Mouse (Mus musculus): ENCODE results near the gene Txndc16.
A peak's percentile ranks its signal among the peaks of the same experiment; 100 is the strongest.

The Txndc16 gene

DNA sequence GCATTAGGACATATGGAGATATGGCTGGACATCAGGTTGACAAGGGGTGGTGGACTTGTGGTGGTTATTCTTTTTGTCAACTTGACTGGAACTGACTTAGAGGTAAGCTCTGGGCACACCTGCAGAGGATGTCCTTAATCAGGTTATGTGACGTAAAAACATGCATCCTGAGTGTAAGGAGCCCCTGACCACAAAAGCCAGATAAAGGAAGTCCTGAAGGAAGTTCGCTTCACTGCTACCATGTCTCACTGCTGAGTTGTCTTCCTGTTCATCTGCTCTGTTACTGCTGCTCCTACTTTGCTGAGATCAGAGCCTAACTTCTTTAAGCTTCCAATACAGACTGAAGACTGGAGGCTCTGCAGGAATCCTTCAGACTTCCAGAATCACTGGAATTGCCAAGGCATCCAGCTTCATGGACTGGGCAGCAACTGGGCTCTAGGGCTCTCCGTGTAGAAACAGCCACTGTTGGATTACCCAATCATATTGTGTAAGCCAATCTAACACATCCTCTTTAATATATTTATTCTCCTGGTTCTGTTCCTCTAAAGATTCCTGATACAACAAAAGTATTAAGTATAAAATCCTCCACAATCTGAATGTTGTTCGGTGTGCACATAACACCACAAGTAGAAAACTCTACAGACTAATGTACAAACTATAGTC, 64.5 kb downstream of the Txndc16 start:
- no peak for DNase-seq (ENCODE audit: extremely low read depth, insufficient read length, low spot score)

DNA sequence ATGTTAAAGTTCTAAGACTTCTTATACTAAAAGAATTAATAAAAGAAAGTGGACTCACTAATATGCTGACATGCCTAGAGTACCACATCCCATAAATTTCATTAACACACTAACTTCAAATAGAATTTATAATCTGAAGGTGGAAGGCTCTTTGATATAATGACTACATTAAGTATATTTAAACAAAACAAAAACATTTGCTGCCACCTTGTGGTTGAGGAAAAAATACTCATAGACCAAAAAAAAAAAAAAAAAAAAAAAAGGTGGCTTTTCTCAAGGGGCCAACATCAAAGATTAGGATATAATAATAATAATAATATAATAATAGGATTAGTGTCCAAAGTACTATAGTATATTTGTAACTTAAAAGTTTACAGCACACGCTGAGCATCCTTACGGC, 66.9 kb downstream of the Txndc16 start:
- no peak for DNase-seq (ENCODE audit: extremely low read depth, insufficient read length, low spot score)

DNA sequence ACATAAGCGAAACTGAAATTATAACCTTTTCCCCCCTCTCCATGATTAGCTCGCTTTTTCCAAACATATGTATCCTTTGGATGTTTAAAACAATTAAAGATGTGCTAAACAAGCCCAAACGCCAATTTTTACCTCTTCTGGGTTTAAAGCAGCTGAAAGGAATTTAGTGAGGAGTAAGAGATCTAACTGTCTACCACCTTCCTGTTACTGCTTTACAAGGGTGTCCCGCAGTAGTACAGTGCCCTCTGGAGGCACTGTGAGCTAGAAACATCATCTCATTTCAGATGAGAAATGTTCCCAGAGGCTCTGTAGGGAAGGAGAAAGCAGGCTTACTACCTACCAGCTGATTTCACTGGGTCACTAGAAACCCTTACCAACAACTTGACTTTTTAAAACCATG, 77.6 kb downstream of the Txndc16 start:
- peak; percentile 7 for DNase-seq (ENCODE audit: extremely low read depth, insufficient read length, low spot score)

DNA sequence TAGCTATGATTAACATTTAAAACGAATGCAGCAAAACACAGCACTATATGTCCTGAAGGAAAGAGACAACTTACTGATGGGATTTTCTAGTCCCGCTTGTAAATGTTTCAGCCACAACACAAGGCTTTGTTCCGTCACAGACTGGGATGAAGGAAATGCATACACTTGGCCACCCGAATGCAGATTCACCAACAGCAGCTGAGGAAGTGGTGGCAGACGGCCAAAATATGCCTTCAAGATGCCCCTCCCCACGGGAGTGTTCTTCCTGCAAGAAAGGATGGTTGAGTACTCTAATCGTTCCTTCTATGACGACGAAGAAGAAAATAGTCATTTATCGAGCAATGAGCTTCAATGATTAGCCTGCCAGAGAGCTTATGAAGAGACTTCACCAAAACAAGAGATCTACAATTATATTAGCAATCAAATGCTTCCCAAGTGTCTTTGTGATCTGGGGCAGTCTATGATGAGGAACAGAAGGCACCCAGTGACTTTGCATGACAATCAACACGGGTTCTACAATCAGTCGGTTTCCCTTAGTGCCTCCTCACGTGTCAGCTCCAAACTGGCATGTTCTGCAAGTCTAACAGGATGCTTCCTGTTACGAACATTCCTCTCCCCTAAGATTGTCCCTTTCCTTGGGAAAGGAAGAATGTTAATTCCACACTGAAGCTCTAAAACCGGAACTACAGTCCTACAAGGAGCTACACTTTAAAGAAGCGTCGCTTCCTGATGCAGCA, 79.6 kb downstream of the Txndc16 start:
- no peak for DNase-seq (ENCODE audit: extremely low read depth, insufficient read length, low spot score)

DNA sequence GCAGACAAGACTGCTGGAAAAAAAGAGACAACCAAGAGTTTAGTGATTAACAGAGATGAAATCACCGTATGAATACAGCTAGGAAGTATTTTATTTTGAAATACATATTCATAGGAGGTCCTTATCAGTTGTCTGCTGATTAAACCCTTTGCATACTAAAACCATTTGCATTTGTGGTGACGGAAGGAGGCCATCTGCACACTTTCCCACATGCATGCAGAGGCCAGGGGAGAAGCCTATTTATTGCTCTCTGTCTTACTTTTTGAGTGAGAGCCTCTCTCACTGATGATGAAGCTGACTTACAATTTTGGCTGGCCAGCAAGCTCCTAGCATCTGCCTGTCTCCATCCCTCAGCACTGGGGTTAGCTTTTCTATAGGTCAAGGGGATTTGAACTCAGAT, 84.2 kb downstream of the Txndc16 start:
- no peak for DNase-seq (ENCODE audit: extremely low read depth, insufficient read length, low spot score)

DNA sequence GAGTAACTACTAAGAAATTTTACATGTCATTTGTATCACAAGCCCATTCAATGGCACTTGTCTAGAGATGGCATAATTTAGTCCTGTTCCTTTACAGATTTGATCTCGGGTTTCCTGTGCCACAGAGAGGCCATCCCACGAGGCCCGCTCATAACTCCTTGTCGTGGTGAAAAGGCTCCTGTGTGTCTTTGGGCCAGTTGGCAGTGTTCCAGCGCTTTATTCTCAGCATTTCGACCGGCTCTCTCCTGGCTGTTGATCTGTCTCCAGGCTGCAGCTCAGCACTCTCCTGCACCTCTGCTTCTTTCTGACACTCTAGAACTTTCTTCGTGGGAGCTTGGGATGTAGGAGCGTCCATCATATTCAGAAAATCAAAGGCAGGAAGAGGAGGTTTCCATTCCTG, 84.6 kb downstream of the Txndc16 start:
- no peak for DNase-seq (ENCODE audit: extremely low read depth, insufficient read length, low spot score)

DNA sequence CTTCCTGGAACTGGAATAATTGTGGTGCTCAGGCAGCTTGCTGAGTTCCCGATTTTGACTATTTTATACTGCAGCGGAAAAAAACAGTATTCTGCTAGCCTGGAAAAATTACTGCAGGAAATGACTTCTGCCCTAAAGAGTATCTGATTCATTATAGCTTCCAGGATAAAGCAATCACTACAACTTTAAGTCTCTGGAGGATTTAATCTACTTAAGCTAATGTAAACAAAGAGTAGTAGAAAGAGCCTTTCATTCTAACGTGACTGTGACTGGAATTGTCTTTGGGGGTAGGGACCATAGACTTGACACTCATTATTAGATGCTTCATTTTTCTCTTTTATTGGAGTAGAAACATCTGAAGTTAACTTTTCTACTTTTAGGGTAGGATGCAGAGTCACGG, 101.8 kb downstream of the Txndc16 start:
- DNase-seq (ENCODE audit: extremely low read depth, insufficient read length, low spot score), result no peak

DNA sequence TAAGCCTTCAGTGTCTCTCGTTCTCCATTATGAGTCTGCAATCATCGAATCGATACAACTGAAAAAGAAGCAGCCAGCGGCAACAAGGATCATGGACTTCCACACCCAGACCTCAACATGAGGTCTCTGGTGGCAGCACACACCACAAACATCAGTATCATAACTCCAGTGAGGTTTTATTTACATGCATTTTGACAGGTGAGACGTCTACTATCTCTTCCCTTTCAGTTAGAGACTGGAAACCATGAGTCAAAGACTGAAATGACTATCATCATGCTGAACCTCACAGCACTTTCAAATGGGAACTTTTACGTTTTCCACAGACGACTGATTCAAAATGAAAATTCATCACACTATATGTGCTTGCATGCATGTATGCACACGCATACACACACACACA, 117.9 kb downstream of the Txndc16 start:
- DNase-seq (ENCODE audit: extremely low read depth, insufficient read length, low spot score), result no peak

DNA sequence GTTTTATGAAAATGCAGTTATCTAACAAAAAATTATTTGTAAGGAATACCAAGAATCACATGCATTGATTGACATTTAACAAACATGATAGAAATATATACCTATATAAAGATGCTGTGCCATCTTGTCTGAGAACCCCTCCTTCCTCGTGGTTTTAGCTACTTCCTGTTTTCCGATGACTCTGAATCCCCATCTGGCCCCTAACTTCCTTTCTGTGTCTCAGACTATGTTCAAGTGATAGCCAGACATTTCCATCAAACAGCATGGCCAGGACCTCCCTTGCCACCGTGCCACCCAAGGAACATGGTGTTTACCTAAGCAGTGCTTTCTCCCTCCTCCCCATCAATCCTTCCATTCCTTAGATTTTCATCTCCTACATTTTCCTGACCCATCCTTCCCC, 127.8 kb downstream of the Txndc16 start:
- no peak for DNase-seq (ENCODE audit: extremely low read depth, insufficient read length, low spot score)

DNA sequence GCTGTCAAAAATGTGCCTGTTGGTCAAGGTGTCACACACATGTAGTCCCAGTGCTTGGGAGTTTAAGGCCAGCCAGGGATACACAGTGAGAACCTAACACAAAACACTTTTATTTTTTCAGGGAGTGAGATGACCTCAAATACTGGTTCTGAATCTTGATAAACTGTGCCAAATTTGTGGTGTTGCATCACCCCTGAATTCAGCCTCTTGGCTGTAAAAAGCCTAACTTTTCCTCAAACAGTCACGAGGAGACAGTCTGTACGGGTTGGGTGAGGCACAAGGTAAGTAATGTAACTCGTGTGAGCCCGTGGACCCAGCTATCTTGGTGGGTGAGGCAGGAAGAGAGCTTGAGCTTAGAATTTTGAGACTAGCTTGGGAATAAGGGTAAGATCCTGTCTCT, 130.1 kb downstream of the Txndc16 start:
- no peak for DNase-seq (ENCODE audit: extremely low read depth, insufficient read length, low spot score)

DNA sequence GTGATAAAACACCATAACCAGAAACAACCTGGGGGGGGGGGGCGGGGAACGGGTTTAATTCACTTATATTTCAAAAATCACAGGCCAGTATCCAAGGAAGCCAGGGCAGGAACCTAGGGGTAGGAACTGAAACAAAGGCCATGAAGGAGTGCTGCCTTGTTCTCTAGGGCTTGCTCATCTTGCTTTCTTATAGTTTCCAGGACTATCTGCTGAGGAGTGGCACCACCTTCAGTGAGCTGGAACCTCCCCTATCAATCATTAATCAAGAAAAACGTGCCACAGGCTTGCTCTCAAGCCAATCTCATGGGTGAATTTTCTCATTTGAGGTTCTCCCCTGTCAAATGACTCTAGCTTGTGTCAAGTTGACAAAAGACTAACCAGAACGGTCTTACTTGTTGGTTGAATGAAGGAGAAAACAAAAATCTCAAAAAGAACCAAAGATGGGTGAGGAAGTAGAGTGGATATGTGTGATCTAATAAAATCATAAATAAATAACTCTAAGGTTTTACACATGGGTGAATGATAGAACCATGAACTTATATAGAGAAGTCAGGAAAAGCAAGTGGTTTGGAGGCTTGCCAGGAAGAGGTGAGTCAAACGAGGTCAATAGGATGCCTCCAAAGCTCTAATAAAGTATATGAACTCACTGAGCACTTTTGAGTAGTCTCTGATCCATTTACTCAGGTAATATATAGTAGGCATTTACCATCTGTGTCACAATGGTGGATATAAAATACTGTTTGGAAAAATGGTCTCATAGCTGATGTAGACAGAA, 134.3 kb downstream of the Txndc16 start:
- no peak for DNase-seq (ENCODE audit: extremely low read depth, insufficient read length, low spot score)

DNA sequence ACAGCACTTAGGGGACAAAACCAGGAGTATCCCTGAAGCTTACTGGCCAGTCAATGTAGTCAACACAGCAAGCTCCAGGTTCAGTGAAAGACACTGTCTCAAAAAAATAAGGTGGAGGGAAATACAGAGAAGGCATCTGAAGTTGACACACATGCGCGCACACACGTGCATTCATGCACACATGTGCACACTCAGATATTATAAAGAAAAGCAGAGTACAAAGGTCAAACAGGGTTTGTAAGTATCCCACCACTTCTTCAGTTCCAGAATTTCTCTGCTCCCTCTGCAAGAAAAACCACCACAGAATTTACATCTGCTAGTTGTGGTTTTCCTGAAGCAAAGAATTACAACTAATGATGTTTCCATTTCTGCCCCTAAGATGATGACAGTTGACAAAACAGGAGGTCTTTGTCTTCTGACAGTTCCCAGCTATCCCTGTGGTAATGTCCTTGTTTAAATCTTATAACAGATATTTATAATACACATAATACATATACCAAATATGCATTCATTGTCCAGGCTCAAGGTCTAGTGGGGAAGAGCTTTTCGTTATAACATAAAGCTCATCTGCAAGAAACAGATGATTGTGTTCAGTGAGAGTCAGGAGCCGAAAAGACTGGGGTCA, 135.4 kb downstream of the Txndc16 start:
- no peak for DNase-seq (ENCODE audit: extremely low read depth, insufficient read length, low spot score)

DNA sequence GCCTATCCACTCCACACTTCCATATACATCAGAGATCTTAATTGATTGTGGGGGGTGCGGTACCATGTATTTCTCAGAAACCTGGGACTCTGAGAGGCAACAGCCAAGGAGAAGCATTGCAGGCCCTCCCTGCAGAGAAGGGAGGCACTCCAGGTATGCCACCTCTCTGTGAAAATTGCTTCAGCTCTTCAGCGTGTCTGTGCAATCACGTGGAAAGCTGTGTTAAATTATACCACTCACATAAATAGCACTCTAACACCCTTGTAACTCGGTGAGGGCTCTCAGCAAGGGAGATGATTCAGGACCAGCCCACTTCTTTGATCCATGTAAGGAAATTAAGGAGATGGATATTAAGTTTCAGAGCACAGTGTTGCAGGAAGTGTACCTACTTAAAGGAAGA, 136.6 kb downstream of the Txndc16 start:
- no peak for DNase-seq (ENCODE audit: extremely low read depth, insufficient read length, low spot score)
